Mouse (Mus musculus): ENCODE results near the gene Myo15b. TPM values are rescaled to one million over a fixed set of nuclear protein-coding genes. Genes with fewer than 3 reads are reported as not detected.

Gene Myo15b
- polyA plus RNA-seq, 1 experiment from 2014 or later, result 0.67 TPM

- ATAC-seq (ENCODE audit: insufficient number of reproducible peaks, insufficient read depth, low FRiP score, low TSS enrichment, low read depth), result no peak
- Histone ChIP-seq H3K36me3 (peaks cover 52% of the 10 kb centered on the region), H3K4me1 (peaks cover 29% of the 10 kb centered on the region), H3K27me3 (peaks cover 12% of the 10 kb centered on the region), H3K4me2 (no peak overlapping the region), H3K9ac (no peak overlapping the region), H3K27ac (no peak overlapping the region), H3K9me3 (no peaks in the 10 kb centered on the region), H3K4me3 (no peak overlapping the region)
- WGBS, result 84% methylated on average over 16 of the region's 16 CpGs
Observed at GRCm38 (mm10) chr11:115819915-115820623, 38.1 kb upstream of the Myo15b start.

DNA sequence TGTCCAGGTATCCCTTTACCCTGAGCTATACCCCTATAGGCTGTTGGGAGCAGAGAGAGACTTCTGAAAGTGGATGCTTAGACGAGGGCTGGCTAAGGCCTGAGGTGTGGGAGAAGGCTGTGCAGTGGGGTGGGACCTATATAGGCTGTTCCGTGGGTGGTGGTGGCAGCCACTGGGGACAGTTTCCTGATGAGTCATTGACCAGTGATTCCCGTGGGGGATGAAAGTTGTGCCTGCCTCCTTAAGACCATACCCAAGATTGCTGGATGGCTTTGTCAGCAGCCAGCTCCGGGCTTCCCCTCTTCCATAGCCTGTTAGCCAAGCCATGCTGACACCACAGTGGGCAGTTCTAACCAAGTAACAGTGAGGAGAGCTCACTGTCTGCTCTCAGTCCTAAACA lies 37.2 kb upstream of the Myo15b start:
- Histone ChIP-seq H3K9ac (0 out of 2 replicates have a peak overlapping the region, but pooled peaks have one; percentile 40), H3K4me3 (no peak overlapping the region), H3K4me2 (no peak overlapping the region), H3K4me1 (peaks cover 20% of the 10 kb centered on the region), H3K36me3 (peaks cover 52% of the 10 kb centered on the region), H3K27ac (no peak overlapping the region), H3K9me3 (no peaks in the 10 kb centered on the region), H3K27me3 (peaks cover 21% of the 10 kb centered on the region)
- ATAC-seq (ENCODE audit: insufficient number of reproducible peaks, insufficient read depth, low FRiP score, low TSS enrichment, low read depth), result no peak
- 80% methylated on average over 4 of the region's 4 CpGs for WGBS

DNA sequence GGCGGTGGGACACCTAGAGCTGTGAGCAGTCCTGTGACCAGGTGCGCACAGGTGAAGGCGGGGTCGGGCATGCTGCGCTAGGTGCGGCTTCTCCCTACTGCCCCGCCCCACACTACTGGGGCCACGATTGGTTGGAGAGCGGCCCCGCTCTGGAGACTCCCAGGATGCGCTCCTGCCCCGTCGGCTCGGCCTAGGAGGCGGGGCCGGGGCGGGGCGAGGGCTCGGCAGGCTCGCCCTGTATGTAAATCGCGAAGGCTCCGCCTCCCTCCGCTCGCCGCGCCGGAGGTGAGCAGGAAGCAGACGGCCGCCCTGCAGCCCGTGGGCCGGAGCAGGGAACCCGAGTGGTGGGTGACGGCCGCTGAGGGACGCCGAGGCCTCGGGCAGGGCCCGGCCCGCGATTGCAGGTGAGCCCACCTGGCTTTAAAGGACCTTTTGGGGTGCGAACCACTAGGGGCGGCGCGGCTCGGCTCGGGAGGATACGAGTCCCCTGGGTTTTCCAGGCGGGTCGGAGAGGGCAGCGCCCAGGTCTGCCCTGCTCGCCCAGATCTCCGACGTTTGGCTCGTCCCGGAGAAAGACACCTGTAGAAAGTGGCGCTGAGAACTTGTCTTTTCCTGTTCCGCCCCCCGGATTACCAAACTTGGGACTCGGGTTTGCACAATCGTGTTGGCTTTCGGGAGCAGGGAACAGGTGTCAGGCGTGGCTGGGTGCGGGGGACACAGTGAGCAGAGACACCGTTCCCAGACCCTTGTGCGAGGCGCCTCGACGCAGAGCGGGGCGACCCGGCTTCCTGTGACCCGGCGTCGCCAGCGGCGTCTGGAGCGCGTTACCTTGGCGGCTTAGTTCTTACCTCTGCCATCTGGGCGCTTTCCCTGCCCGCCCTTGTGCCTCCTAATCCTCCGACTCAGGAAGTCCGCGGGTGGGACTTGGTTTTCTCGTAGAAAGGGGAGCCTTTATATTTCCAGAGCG lies 34.1 kb upstream of the Myo15b start, which contains the start of gene Llgl2:
Llgl2 (plus strand) TSS at position 276 of the 967 bp plus-strand sequence.
- Histone ChIP-seq H3K4me1 (peaks cover 18% of the 10 kb centered on the region), H3K27me3 (peaks cover 44% of the 10 kb centered on the region), H3K9me3 (no peaks in the 10 kb centered on the region), H3K4me3 (peak within 1 kb of the TSS; percentile 61), H3K4me2 (peak within 1 kb of the TSS; percentile 94), H3K36me3 (peaks cover 35% of the 10 kb centered on the region), H3K27ac (no peak within 1 kb of the TSS), H3K9ac (peak within 1 kb of the TSS; percentile 75)
- WGBS, result under 1% methylated on average over 84 of the region's 87 CpGs
- ATAC-seq (ENCODE audit: insufficient number of reproducible peaks, insufficient read depth, low FRiP score, low TSS enrichment, low read depth), result peak; percentile 93

GRCm38 (mm10) chr11:115824813-115825212 lies 33.4 kb upstream of the Myo15b start:
- peaks cover 32% of the 10 kb centered on the region for H3K36me3 ChIP-seq
- H3K27ac ChIP-seq, result no peak overlapping the region
- no peak for ATAC-seq (ENCODE audit: insufficient number of reproducible peaks, insufficient read depth, low FRiP score, low TSS enrichment, low read depth)
- H3K4me1 ChIP-seq, result peaks cover 18% of the 10 kb centered on the region
- WGBS, result 14% methylated on average over 11 of the region's 11 CpGs
- H3K27me3 ChIP-seq, result peaks cover 51% of the 10 kb centered on the region
- H3K4me3 ChIP-seq, result peak overlapping the region; percentile 61
- no peaks in the 10 kb centered on the region for H3K9me3 ChIP-seq
- H3K9ac ChIP-seq, result peak overlapping the region; percentile 75
- peak overlapping the region; percentile 94 for H3K4me2 ChIP-seq

DNA sequence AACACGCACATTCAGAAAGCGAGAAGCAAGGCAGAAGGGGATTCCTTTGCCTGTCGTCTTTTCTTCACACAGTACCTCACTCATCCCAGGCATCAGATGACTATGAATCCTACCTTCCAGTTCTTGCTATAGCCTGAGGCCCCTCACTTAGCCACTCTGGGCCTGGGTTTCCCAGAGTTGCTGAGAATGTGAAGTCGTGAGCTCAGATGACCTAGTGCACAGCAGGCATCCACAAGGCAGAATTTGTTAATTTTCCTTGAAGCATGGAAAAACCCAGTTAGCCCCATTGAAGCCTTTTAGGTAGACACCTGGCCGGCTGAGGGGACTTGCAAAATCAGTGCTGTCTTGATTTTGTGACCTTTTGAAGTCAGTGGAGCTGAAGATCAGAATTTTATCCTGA lies 31.7 kb upstream of the Myo15b start:
- WGBS, result 40% methylated on average over 5 of the region's 5 CpGs
- Histone ChIP-seq H3K9ac (no peak overlapping the region), H3K27me3 (peaks cover 67% of the 10 kb centered on the region)

GRCm38 (mm10) chr11:115827624-115828023 lies 30.6 kb upstream of the Myo15b start:
- Histone ChIP-seq H3K9ac (0 out of 2 replicates have a peak overlapping the region, but pooled peaks have one; percentile 21), H3K27me3 (peaks cover 79% of the 10 kb centered on the region), H3K27ac (no peak overlapping the region), H3K4me3 (no peak overlapping the region), H3K4me1 (peaks cover 30% of the 10 kb centered on the region), H3K9me3 (no peaks in the 10 kb centered on the region), H3K36me3 (peaks cover 4% of the 10 kb centered on the region; the same call in 1 of the 2 replicates), H3K4me2 (no peak overlapping the region)
- no peak for ATAC-seq (ENCODE audit: insufficient number of reproducible peaks, insufficient read depth, low FRiP score, low TSS enrichment, low read depth)
- WGBS, result 86% methylated on average over 6 of the region's 6 CpGs

More for the DNA sequence above, 31.7 kb upstream of the Myo15b start:
- no peak overlapping the region for H3K4me2 ChIP-seq
- no peaks in the 10 kb centered on the region for H3K9me3 ChIP-seq
- ATAC-seq (ENCODE audit: insufficient number of reproducible peaks, insufficient read depth, low FRiP score, low TSS enrichment, low read depth), result no peak
- H3K36me3 ChIP-seq, result peaks cover 15% of the 10 kb centered on the region
- no peak overlapping the region for H3K27ac ChIP-seq
- peaks cover 24% of the 10 kb centered on the region for H3K4me1 ChIP-seq
- H3K4me3 ChIP-seq, result no peak overlapping the region

- ATAC-seq (ENCODE audit: insufficient number of reproducible peaks, insufficient read depth, low FRiP score, low TSS enrichment, low read depth), result no peak
Observed at GRCm38 (mm10) chr11:115829036-115829435, 29.2 kb upstream of the Myo15b start.

DNA sequence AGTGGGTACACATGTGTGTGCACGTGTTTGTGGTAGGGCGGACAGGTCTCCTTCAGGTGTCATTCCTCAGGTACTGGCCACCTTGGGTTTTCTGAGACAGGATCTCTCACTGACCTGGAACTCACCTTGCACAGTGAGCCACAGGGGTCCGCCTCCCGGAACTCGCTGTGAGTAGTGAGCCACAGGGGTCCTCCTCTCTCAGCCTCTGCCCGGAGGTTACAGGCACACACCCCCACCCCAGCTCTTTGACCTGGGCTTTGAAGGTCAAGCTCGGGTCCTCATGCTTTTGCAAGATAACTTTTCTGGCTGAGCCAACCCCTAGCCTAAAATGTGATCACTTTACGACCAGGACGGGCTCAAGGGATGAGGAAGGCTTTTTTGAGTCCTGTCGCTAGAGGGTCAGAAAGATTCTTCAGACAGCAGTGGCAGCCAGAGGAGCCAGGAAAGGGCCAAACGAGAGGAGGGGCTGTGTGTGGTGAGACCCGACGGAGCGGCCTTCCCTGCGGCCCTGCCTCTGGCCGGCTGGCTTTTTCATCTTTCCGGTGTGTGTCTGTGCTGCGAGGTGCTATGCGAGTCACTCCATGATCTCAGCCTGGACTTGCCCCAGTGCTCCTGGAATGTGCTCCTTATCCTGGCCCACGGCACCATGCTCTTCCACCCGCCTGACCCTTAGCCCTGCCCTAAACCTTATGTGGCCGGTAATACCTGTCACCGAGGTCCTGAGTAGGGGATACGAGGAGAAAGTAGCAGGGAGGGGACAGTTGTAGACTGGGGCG lies 27.5 kb upstream of the Myo15b start:
- Histone ChIP-seq H3K4me2 (no peak overlapping the region), H3K9me3 (no peaks in the 10 kb centered on the region), H3K9ac (no peak overlapping the region), H3K27me3 (peaks cover 61% of the 10 kb centered on the region), H3K4me1 (peaks cover 32% of the 10 kb centered on the region), H3K4me3 (no peak overlapping the region), H3K36me3 (no peaks in the 10 kb centered on the region), H3K27ac (no peak overlapping the region)
- no peak for ATAC-seq (ENCODE audit: insufficient number of reproducible peaks, insufficient read depth, low FRiP score, low TSS enrichment, low read depth)
- WGBS, result 20% methylated on average over 25 of the region's 25 CpGs

More at GRCm38 (mm10) chr11:115829036-115829435, 29.2 kb upstream of the Myo15b start:
- H3K27me3 ChIP-seq, result peaks cover 77% of the 10 kb centered on the region
- WGBS, result 50% methylated on average over 4 of the region's 4 CpGs
- H3K4me3 ChIP-seq, result no peak overlapping the region
- H3K36me3 ChIP-seq, result no peaks in the 10 kb centered on the region
- no peaks in the 10 kb centered on the region for H3K9me3 ChIP-seq
- H3K9ac ChIP-seq, result no peak overlapping the region
- H3K27ac ChIP-seq, result no peak overlapping the region
- peaks cover 33% of the 10 kb centered on the region for H3K4me1 ChIP-seq
- H3K4me2 ChIP-seq, result no peak overlapping the region

GRCm38 (mm10) chr11:115831518-115831917 lies 26.7 kb upstream of the Myo15b start:
- H3K4me3 ChIP-seq, result no peak overlapping the region
- no peaks in the 10 kb centered on the region for H3K9me3 ChIP-seq
- WGBS, result 45% methylated on average over 3 of the region's 3 CpGs

GRCm38 (mm10) chr11:115832064-115832463 lies 26.1 kb upstream of the Myo15b start:
- no peak for ATAC-seq (ENCODE audit: insufficient number of reproducible peaks, insufficient read depth, low FRiP score, low TSS enrichment, low read depth)
- WGBS, result 64% methylated on average over 6 of the region's 6 CpGs
- Histone ChIP-seq H3K36me3 (no peaks in the 10 kb centered on the region), H3K4me2 (no peak overlapping the region), H3K27me3 (peaks cover 54% of the 10 kb centered on the region), H3K4me3 (no peak overlapping the region), H3K9me3 (no peaks in the 10 kb centered on the region), H3K27ac (no peak overlapping the region), H3K4me1 (peaks cover 35% of the 10 kb centered on the region), H3K9ac (no peak overlapping the region)

More at GRCm38 (mm10) chr11:115831518-115831917, 26.7 kb upstream of the Myo15b start:
- Histone ChIP-seq H3K36me3 (no peaks in the 10 kb centered on the region), H3K9ac (peak overlapping the region; percentile 21; the same call in 1 of the 2 replicates), H3K27me3 (peaks cover 59% of the 10 kb centered on the region), H3K27ac (no peak overlapping the region), H3K4me1 (peaks cover 33% of the 10 kb centered on the region), H3K4me2 (no peak overlapping the region)
- ATAC-seq (ENCODE audit: insufficient number of reproducible peaks, insufficient read depth, low FRiP score, low TSS enrichment, low read depth), result no peak

- H3K4me3 ChIP-seq, result no peak overlapping the region
- no peak overlapping the region for H3K27ac ChIP-seq
- no peaks in the 10 kb centered on the region for H3K9me3 ChIP-seq
- H3K27me3 ChIP-seq, result peaks cover 49% of the 10 kb centered on the region
- 0 out of 2 replicates have a peak overlapping the region, but pooled peaks have one; percentile 11 for H3K9ac ChIP-seq
- peaks cover 35% of the 10 kb centered on the region for H3K4me1 ChIP-seq
- ATAC-seq (ENCODE audit: insufficient number of reproducible peaks, insufficient read depth, low FRiP score, low TSS enrichment, low read depth), result no peak
- no peak overlapping the region for H3K4me2 ChIP-seq
- H3K36me3 ChIP-seq, result no peaks in the 10 kb centered on the region
- 16% methylated on average over 8 of the region's 8 CpGs for WGBS
Observed at GRCm38 (mm10) chr11:115832523-115832922, 25.7 kb upstream of the Myo15b start.
